Mouse (Mus musculus) embryonic facial prominence, embryonic 12.5 days (tissue): ENCODE measurements at regions not wholly inside any gene's neighbourhood (a gene's known extent, or its start where the extent isn't known, plus 50 kb on each side); places are given as distances from the start of the nearest gene placed in this dataset.
A peak's percentile ranks its signal among the peaks of the same experiment; 100 is the strongest.

Source experiments
- ATAC-seq: fragments of 200-750 bp; cut with Nextera tagmentation; 2 replicates; pipeline ENCODE4 v1.8.0; 2017; ENCODE audit not compliant: insufficient number of reproducible peaks, insufficient read depth, low FRiP score, low TSS enrichment
- H3K27ac ChIP-seq: fragments of 300-500 bp; sonication (generic); 2 replicates; pipeline ENCODE4 v1.5.1; 2016; ENCODE audit warnings: mild to moderate bottlenecking
- H3K27me3 ChIP-seq: fragments of 300-500 bp; sonication (generic); 2 replicates; pipeline ENCODE4 v1.6.1; 2016; ENCODE audit warnings: mild to moderate bottlenecking, moderate library complexity
- H3K36me3 ChIP-seq: fragments of 300-500 bp; sonication (generic); 2 replicates; pipeline ENCODE4 v1.6.1; 2016; ENCODE audit warnings: mild to moderate bottlenecking
- H3K4me1 ChIP-seq: fragments of 300-500 bp; sonication (generic); 2 replicates; pipeline ENCODE4 v1.6.1; 2016
- H3K4me2 ChIP-seq: fragments of 300-500 bp; sonication (generic); replicated peaks from 2 replicates; pipeline ENCODE4 v1.6.1; 2016; ENCODE audit warnings: mild to moderate bottlenecking, moderate library complexity
- H3K4me3 ChIP-seq: fragments of 300-500 bp; sonication (generic); 2 replicates; pipeline ENCODE4 v1.5.1; 2016; ENCODE audit warnings: mild to moderate bottlenecking
- H3K9ac ChIP-seq: fragments of 300-500 bp; sonication (generic); 2 replicates; pipeline ENCODE4 v1.6.1; 2016; ENCODE audit warnings: mild to moderate bottlenecking, moderate library complexity
- H3K9me3 ChIP-seq: fragments of 300-500 bp; sonication (generic); 2 replicates; pipeline ENCODE4 v1.6.1; 2016; ENCODE audit warnings: mild to moderate bottlenecking, moderate library complexity
- whole genome bisulfite sequencing: fragments of 180-500 bp; shearing (Covaris S2); methylation state at CpG from one replicate; pipeline ENCODE4 v1.1.7; 2016; 5-methylcytosine and 5-hydroxymethylcytosine counted together

DNA sequence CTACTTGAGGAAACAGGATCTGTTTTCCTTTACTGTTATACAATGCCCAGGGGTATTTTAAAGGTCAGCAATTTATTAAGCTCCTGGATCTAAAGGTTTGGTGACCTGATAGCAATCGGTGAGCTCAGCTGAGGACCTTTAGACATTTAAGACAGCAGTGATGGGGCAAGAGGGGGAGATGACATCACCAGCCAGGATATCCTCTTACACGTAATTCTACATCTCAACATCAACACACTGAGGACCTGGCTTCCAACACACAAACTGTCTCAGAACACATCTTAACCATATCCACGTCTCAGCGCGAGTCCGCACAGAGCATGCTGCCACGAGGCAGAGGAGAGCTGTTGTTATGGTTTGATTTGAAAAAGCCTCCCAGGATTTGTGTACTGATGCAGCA, 69.2 kb downstream of the Nhlrc3 start:
- ATAC-seq, result no peak
- Histone ChIP-seq H3K4me3 (no peak overlapping the region), H3K4me2 (no peak overlapping the region), H3K9ac (no peak overlapping the region), H3K27me3 (no peaks in the 10 kb centered on the region), H3K9me3 (no peaks in the 10 kb centered on the region), H3K27ac (no peak overlapping the region), H3K4me1 (0 out of 2 replicates have a peak, but pooled peaks cover 3% of the 10 kb centered on the region), H3K36me3 (no peaks in the 10 kb centered on the region)
- WGBS, result 50% methylated on average over 7 of the region's 7 CpGs

GRCm38 (mm10) chr3:53381704-53382581, 81.2 kb downstream of the Nhlrc3 start:
- Histone ChIP-seq H3K4me3 (no peak overlapping the region), H3K36me3 (no peaks in the 10 kb centered on the region), H3K27ac (no peak overlapping the region), H3K27me3 (no peaks in the 10 kb centered on the region), H3K9ac (no peak overlapping the region), H3K4me1 (no peaks in the 10 kb centered on the region), H3K4me2 (no peak overlapping the region), H3K9me3 (no peaks in the 10 kb centered on the region)
- WGBS, result 61% methylated on average over 14 of the region's 14 CpGs
- no peak for ATAC-seq

- Histone ChIP-seq H3K4me3 (no peak overlapping the region), H3K9ac (no peak overlapping the region), H3K36me3 (no peaks in the 10 kb centered on the region), H3K27ac (no peak overlapping the region), H3K27me3 (no peaks in the 10 kb centered on the region), H3K4me2 (no peak overlapping the region), H3K9me3 (no peaks in the 10 kb centered on the region), H3K4me1 (no peaks in the 10 kb centered on the region)
- 70% methylated on average over 4 of the region's 4 CpGs for WGBS
- ATAC-seq, result no peak
Observed at GRCm38 (mm10) chr3:53379519-53380181, 83.5 kb downstream of the Nhlrc3 start.

DNA sequence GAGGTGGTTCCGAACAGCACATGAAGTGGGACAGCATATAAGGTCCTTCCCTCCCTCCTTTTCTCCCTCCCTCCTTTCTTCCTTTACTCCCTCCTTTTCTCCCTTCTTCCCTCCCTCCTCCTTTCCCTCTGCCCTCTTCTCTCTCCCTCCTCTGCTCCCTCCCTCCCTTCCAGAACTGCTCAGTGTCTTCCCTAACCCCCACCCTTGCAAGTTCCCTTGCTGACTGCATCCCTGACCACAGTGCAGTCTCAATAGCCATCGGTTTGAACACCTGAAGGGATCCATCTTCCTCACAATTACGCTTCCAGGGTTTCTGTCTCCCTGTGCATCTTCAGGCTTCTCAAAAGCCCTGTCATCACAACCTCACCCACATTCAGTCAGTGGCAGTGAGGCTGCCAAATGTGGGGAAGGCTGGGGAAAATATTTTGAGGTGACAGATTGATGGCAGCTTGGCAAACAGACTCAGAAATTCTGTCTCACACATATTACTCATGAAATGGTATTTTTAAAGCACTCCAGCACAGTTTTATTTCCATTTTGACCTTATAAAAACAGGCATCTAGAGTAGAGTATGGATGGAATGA, 86.2 kb downstream of the Nhlrc3 start:
- Histone ChIP-seq H3K27ac (no peak overlapping the region), H3K9ac (no peak overlapping the region), H3K27me3 (no peaks in the 10 kb centered on the region), H3K36me3 (no peaks in the 10 kb centered on the region), H3K9me3 (no peaks in the 10 kb centered on the region), H3K4me1 (peaks cover 3% of the 10 kb centered on the region; the same call in 1 of the 2 replicates), H3K4me2 (no peak overlapping the region), H3K4me3 (no peak overlapping the region)
- ATAC-seq, result no peak
- 78% methylated on average over 3 of the region's 3 CpGs for WGBS

- Histone ChIP-seq H3K9me3 (peaks cover 7% of the 10 kb centered on the region; the same call in 1 of the 2 replicates), H3K9ac (no peak overlapping the region), H3K27me3 (no peaks in the 10 kb centered on the region), H3K36me3 (no peaks in the 10 kb centered on the region), H3K4me2 (no peak overlapping the region), H3K4me3 (no peak overlapping the region), H3K27ac (no peak overlapping the region), H3K4me1 (peaks cover 3% of the 10 kb centered on the region; the same call in 1 of the 2 replicates)
- 52% methylated on average over 7 of the region's 7 CpGs for WGBS
- ATAC-seq, result no peak
Observed at GRCm38 (mm10) chr3:53372887-53373286, 90.2 kb downstream of the Nhlrc3 start.

- peaks cover 3% of the 10 kb centered on the region; the same call in 1 of the 2 replicates for H3K4me1 ChIP-seq
- H3K4me2 ChIP-seq, result no peak overlapping the region
- H3K9ac ChIP-seq, result no peak overlapping the region
- WGBS, result 72% methylated on average over 7 of the region's 7 CpGs
- no peaks in the 10 kb centered on the region for H3K27me3 ChIP-seq
- H3K4me3 ChIP-seq, result no peak overlapping the region
- H3K9me3 ChIP-seq, result peaks cover 7% of the 10 kb centered on the region; the same call in 1 of the 2 replicates
- H3K36me3 ChIP-seq, result no peaks in the 10 kb centered on the region
- no peak for ATAC-seq
- no peak overlapping the region for H3K27ac ChIP-seq
Observed at GRCm38 (mm10) chr3:53371910-53372309, 91.2 kb downstream of the Nhlrc3 start.

GRCm38 (mm10) chr3:53361202-53361601, 101.9 kb downstream of the Nhlrc3 start:
- H3K4me3 ChIP-seq, result no peak overlapping the region
- 82% methylated on average over 4 of the region's 4 CpGs for WGBS
- no peak overlapping the region for H3K4me2 ChIP-seq
- H3K9ac ChIP-seq, result no peak overlapping the region
- no peak overlapping the region for H3K27ac ChIP-seq
- ATAC-seq, result no peak
- H3K27me3 ChIP-seq, result no peaks in the 10 kb centered on the region
- H3K36me3 ChIP-seq, result no peaks in the 10 kb centered on the region
- peaks cover 7% of the 10 kb centered on the region; the same call in 1 of the 2 replicates for H3K9me3 ChIP-seq
- no peaks in the 10 kb centered on the region for H3K4me1 ChIP-seq

DNA sequence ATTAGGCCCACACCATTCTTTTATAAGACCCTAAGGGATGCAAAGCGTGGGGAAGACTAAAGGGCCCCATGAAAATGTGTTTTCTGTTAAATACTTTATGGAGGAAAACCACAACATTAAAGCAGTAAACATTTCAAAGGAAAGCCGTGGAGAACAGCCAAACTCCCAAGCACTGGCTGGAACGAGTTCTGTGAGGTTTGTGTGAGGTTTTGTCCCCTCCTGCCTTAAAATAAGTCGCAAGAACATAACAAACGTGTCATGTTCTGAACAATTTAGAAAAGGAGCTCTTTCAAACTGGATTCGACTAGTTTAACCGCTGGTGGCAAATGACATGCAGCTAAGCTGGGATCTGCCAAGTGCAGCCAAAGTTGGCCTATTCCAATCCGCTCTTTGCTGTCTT, 109.4 kb downstream of the Nhlrc3 start:
- Histone ChIP-seq H3K27ac (0 out of 2 replicates have a peak overlapping the region, but pooled peaks have one; percentile 17), H3K9ac (no peak overlapping the region), H3K27me3 (no peaks in the 10 kb centered on the region), H3K9me3 (no peaks in the 10 kb centered on the region), H3K4me3 (no peak overlapping the region), H3K36me3 (no peaks in the 10 kb centered on the region), H3K4me1 (no peaks in the 10 kb centered on the region), H3K4me2 (no peak overlapping the region)
- 43% methylated on average over 8 of the region's 8 CpGs for WGBS
- no peak for ATAC-seq

- H3K4me2 ChIP-seq, result no peak overlapping the region
- no peak overlapping the region for H3K4me3 ChIP-seq
- no peak for ATAC-seq
- H3K27me3 ChIP-seq, result no peaks in the 10 kb centered on the region
- no peaks in the 10 kb centered on the region for H3K36me3 ChIP-seq
- H3K27ac ChIP-seq, result no peak overlapping the region
- no peak overlapping the region for H3K9ac ChIP-seq
- H3K4me1 ChIP-seq, result no peaks in the 10 kb centered on the region
- H3K9me3 ChIP-seq, result no peaks in the 10 kb centered on the region
- 70% methylated on average over 7 of the region's 7 CpGs for WGBS
Observed at GRCm38 (mm10) chr3:53353282-53353681, 109.8 kb downstream of the Nhlrc3 start.

DNA sequence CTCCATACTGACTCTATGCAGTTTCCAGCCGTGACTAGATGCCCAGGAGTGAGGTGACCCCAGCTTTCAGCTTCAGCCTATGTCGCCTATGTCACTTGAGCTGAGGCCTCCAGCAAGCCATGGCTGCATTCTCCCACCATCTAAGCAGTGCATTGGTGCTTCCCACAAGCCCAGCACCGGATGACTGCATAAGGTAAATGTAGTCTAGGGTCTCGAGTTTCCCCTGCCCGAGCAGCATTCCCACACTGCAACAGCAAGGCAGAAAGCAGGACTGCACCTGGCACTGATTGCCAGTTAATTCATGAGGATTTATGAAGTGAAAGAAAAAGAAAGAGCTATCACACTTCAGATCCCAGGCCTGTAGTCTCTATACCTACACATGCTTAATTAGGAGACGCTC, 119.5 kb downstream of the Nhlrc3 start:
- Histone ChIP-seq H3K27ac (no peak overlapping the region), H3K4me2 (no peak overlapping the region), H3K36me3 (no peaks in the 10 kb centered on the region), H3K4me1 (peaks cover 3% of the 10 kb centered on the region; the same call in 1 of the 2 replicates), H3K9me3 (no peaks in the 10 kb centered on the region), H3K27me3 (no peaks in the 10 kb centered on the region), H3K9ac (no peak overlapping the region), H3K4me3 (no peak overlapping the region)
- 61% methylated on average over 6 of the region's 6 CpGs for WGBS
- ATAC-seq, result no peak; the same call in 1 of the 2 replicates

DNA sequence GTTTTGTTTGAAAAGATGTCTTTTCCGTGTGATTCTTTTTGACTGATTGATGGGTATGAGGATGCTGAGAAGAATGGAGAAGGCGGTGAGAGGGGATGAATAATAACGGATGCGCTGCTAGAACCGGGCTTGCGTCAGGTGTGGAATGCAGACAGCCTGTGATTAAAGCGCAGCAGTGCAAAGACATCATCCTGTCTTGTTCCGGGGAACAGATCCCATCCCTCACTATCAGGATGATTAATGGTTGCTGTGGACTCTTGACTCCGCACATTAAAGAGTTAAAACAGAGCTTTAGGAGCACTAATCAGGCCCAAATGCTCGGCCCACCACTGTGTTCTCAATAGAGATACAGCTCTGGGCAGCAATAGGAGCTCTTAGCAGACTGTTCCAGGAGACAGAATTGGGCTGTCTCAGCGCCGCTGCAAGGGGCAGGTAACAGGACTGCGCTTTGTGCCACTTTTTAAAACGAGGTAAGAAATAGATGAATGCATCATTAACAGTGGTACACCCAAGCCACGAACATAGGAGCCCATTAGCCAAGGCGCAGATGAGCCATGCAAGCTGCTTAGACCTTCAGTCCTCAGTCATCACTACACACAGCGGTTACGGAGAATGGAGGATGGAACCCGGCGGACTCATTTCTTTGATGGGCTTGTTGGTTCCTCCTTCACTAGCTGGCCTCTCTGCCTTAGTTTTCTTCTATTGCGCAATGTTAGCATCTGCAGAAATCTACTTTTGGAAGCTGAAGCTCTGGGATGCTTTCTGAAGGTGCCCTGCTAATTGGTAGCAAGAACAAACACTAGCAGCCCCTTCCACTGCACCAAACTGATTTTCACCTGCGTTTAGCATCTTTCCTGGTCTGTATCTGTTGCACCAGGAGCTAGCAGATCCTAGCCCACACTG, 121.6 kb downstream of the Nhlrc3 start:
- 63% methylated on average over 22 of the region's 22 CpGs for WGBS
- H3K9ac ChIP-seq, result no peak overlapping the region

More for the DNA sequence above, 121.6 kb downstream of the Nhlrc3 start:
- H3K9me3 ChIP-seq, result no peaks in the 10 kb centered on the region
- no peak for ATAC-seq
- no peak overlapping the region for H3K4me2 ChIP-seq
- H3K36me3 ChIP-seq, result no peaks in the 10 kb centered on the region
- H3K4me3 ChIP-seq, result no peak overlapping the region
- no peak overlapping the region for H3K27ac ChIP-seq
- no peaks in the 10 kb centered on the region for H3K27me3 ChIP-seq
- H3K4me1 ChIP-seq, result peaks cover 3% of the 10 kb centered on the region; the same call in 1 of the 2 replicates
